Mouse (Mus musculus): Measurements from ENCODE around the gene Fras1.

The Fras1 gene

DNA sequence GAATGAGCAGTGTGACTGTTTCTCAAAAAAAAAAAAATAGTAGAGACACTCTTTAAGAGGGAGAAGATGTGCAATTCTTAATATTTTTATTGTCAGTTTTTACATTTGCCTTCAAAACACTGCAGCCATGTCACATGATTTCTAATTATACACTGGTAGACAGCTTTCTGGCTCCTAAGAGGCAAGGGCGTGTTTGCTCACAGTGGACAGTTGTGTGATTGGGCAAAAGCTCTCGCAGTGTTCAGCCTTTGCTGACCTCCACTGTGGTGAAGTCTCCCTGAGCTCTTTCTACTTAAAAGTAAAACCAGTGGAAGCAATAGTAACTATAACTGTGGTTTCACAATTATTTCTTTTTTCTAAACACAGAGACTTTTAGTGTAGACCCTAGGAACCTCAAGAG is 315.1 kb downstream of the Fras1 start:
- peak; percentile 88 for DNase-seq

DNA sequence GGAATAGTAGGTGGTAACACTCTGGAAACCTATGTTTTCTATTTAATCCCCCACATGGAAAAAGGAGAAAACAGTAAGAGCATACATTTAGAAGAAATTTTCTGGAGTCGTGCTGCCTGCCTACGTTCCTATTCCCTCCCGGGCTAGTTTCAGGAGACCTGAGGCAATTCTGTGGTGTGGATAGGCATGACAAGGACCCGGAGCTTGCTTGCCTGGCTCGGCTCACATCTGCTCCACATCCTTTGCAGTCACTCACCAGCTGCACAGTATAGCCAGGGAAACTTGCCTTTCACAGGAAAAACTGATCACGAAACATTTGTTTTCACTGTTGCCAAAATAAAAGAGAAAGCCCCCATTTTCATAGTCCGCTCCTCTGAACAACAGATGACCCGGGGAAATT is 325.2 kb downstream of the Fras1 start:
- DNase-seq = peak; percentile 61

GRCm38 (mm10) chr5:96702706-96703625 is 329.2 kb downstream of the Fras1 start:
- DNase-seq = peak; percentile 76

DNA sequence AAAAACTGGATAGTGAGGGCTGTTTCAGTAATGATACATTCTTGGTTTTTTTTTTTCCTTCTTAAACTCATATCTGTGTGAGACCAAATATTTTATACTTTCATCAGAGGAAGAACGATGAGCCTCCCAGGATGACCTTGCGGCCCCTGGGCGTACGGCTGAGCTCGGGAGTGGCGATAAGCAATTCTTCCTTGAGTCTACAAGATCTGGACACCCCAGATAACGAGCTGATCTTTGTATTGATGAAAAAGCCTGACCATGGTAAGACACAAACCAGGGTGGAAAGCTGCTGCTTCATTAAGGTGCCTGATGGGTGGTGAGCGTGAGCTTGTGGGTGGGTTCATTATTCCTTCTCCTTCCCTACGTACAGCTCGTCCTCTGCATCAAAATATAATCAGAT is 334.8 kb downstream of the Fras1 start:
- no peak for DNase-seq

- DNase-seq = peak; percentile 61
Measured at GRCm38 (mm10) chr5:96712089-96712684, 338.4 kb downstream of the Fras1 start.

DNA sequence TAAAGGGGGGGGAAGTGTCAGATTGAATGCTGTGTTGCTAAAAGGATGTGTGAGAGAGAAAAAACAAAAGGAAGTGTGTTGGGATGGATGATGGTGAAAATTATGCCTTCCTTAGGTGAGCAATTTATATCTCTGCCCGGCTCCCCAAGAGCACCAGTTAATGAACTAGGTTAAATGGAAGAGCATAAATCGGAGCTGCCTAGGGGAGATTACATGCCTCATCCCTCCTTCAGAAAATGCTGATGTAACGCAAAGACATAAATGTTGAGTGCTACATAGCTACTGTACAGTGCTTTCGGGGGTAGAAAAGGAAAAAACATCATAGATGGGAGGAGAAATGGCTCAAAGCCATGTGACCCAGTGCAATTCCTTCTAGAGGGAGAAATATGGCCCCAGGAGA is 339.0 kb downstream of the Fras1 start:
- no peak for DNase-seq

DNA sequence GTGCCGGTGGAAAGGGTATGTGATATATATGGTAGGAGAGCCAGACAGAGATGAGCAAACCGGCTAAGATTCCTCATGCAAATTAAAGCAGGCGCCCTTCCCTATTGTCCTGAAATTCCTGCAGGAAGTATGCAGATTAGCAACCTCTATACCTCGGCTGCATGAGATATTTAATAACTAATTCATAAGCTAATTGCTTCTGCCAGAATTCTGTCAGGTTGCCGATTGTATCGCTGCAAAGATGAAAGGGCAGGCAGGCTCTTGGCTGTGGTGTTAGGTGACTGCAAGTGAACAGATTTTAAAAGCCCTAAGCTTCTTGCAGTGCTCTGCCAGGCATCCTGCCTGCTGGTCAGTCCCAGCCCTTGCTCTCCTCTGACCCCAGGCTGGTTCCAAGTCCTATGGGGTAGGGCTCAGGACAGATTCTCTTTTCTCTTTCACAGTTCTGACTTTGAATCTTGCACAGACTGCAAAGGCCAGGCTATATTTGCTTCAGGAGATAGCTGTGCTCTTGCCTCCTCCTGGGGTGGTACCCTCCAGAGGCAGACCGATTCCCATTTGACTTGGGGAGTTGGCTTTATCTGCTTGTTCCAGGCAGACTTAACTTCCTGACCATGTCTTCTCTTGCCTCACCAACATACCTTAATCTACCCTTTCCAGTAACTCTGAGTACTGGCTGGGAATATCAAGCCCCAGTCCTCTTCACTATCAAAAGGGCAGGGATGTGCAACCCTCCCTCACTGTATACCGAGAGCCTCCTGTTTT is 342.7 kb downstream of the Fras1 start:
- DNase-seq = peak; percentile 35

DNA sequence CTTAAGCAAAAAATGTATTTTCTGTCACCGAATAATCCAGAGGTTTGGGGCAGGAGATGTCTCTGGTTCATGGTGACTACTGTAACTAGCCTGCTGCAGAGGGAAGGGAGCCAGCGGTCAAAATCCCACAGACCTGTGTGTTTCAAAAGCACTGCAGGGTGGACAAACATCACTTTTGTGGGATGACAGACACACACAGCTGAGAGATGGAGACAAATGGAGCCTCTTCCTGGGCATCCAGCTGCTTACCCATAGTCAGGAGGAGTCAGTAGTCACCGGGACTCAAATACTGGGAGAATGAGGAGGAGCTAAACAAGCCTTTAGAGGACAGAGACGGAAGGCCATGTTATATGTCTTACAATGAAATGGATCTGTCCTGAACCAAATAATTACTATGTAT is 343.9 kb downstream of the Fras1 start:
- DNase-seq = peak; percentile 63

- DNase-seq = peak; percentile 57
Measured at GRCm38 (mm10) chr5:96718601-96719000, 344.8 kb downstream of the Fras1 start.

GRCm38 (mm10) chr5:96719221-96719620 is 345.5 kb downstream of the Fras1 start:
- DNase-seq = peak; percentile 39

- DNase-seq = no peak
Measured at GRCm38 (mm10) chr5:96722690-96723089, 348.9 kb downstream of the Fras1 start.

DNA sequence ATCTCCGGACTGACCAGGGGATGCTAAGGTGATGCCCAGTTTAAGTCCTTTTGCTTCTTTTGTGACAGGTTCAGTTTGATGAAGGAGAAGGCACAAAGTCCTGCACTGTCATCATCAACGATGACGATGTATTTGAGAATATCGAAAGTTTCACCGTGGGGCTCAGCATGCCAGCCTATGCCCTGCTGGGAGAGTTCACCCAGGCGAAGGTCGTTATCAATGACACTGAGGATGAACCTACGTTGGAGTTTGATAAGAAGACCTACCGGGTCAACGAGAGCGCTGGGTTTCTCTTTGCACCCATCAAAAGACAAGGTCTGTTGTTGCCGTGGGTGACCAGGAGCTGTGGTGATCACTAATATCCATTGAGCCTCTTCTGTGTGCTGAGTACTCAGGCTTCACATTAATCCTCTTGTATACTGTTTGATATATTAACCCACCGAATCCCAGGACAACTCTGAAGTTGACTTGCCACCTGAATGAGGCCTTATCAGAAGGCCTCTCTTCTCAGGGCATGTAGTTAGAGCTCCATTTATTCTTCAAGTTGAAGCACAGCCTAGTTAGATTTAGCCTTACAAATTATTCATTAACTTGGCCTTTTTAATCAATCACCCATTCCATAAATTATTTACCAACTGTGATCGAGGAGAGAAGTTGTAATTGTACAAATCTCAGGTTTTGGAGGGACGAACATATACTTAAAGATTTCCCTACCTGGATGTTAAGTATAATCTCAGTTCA is 365.6 kb downstream of the Fras1 start:
- DNase-seq = no peak

DNA sequence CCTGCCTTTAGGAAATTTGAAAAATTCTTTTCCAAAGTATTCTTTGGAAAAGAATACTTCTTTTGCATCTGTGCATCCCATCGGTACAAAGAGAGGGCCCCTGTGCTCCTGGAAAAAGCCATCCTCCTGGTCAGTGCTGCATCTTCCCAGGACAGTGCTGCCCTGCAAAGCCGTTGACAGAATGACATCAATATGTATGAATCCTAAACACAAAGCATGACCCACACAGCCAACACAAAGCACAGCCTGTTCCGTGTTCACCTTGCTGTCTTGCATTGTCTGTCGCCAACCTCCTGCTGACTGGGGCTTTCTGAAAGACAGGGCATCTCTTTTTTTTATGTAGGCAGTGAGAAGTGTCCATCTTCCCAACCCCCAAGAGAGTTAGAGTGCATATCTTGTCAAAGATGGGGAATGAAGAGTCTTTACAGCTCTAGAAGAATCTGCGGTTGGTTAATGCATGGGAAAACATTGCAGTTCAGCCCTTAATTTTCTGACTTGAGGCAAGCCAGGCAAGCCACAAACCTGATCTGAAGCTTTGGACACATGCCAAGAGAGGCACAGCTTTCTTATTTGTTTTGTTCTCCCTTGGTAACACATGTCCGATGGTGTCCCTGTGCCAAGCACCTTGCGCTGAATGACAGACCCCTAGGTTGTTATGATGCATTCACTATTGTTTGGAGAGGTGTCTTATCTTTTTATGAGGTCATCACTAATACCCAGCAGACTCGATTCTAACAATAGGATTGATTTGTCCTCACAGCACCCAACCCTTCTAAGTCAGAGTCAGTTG is 373.6 kb downstream of the Fras1 start:
- no peak for DNase-seq

GRCm38 (mm10) chr5:96757615-96758014 is 383.9 kb downstream of the Fras1 start:
- DNase-seq = peak; percentile 3

GRCm38 (mm10) chr5:96762021-96762420 is 388.3 kb downstream of the Fras1 start:
- peak; percentile 55 for DNase-seq

GRCm38 (mm10) chr5:96768846-96769471 is 395.2 kb downstream of the Fras1 start:
- DNase-seq = peak; percentile 66

DNA sequence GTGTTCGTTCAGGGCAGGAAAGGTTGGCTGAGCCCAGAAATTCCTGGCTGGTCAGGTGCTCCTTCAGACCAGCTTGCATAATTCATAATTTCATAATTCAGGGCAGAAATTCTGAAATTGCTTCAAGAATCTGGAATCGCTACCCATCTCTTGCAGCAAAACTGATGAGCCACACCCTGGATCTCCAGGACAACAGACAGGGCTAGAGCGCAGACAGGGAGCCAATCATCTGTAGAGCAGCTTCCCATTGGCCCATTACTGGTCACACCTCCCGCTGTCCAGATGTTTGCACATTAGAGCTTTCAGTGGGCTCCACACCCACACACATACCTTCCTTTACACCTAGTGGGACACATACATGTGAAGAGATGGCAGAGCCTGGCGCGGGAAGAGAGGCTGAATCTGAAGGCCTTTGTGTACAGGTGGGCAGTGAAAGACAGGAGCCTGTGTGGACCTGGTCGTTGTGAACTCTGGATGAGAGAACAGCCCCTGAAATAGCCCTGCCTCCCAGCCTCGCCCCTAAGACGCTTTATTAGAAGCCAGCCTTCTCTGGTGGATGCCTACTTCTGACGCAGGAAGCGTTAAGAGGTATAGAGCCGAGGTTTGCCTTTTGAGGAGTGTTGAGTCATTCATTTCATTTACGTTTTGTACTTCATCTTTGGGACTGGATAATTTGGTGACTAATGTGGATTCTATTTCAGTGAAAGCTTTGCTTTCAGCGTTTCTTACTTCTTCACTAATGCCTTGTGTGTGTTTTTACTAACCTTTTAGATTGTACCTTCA is 409.9 kb downstream of the Fras1 start:
- DNase-seq = peak; percentile 92

DNA sequence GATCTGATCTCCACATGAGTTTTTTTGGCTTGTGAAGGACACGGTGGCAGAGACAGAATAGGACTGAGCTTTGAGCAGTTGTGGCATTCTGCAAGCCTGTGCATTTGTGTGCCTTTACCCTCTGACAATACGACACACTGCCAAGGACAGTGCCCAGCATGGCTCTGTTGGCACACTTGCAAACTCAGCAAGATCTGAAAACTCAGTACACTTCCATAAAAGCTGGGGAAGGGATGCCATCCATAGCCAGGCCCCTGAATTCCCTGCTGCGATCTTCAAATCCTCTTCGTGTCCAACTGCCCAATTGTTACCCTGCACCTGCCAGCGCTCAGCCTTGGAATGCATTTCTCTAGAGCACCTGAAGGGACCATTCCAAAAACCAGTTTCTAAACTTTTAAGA is 411.3 kb downstream of the Fras1 start:
- peak; percentile 33 for DNase-seq

- peak; percentile 97 for DNase-seq
Measured at GRCm38 (mm10) chr5:96792422-96792821, 418.7 kb downstream of the Fras1 start.

DNA sequence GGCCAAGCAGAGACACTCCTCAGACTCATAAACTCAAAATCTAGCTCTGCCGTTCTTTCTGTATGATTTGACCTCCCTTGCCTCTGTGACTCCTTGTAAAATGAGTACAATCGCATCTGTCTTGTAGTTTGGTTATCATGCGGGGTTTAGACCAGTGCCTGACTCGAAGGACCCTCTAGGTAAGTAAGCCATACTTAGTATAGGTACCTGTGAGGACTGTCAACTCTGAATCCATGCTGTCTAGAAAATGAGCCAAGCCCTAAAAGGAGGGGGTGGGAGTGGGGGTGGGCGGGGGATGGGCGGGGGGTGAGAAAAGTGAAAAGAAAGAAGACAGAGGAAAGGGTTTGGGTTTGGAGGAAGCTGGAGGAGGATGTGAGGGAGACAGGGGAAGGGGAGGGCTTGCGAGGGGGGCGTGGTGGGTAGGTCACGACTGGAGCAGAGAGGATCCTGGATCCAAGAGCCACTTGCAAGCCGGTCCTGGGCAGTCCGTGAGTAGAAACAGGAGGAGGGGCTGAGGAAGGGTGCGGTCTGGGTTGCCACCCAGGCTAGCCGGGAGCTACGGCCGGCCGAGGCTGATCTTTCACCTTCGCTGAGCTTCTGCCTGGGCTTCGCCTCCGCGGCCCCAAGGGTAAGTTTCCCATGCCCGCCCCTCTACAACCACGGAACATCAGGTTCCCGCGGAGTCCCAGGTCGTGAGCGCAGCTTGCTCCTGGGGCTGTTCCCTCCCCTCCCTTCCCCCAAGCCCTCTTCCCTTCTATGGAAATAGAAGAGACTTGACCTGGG is 419.4 kb downstream of the Fras1 start, which contains the start of gene Anxa3:
TSS of gene Anxa3 (plus strand) at position 404 of the 783 bp plus-strand sequence.
- peak; percentile 99 for DNase-seq

Data from heart, adult 11 months (tissue).